Mouse (Mus musculus) spleen, adult 2 months (tissue): ENCODE measurements around the gene Cyb5r1.

Experiments
- CTCF ChIP-seq: fragments of 200-500 bp; IDR thresholded peaks from 2 replicates; pipeline ENCODE4 v1.5.1; 2011; ENCODE audit warnings: mild to moderate bottlenecking, inconsistent platforms; ENCODE audit not compliant: insufficient read depth, insufficient read length, insufficient replicate concordance; ENCODE audit errors: extremely low read depth
- POLR2A ChIP-seq: fragments of 200-500 bp; IDR thresholded peaks from 2 replicates; pipeline ENCODE4 v1.6.1; 2011; ENCODE audit warnings: low read depth, low read length, inconsistent platforms

GRCm38 (mm10) chr1:134450201-134450600 lies 44.8 kb downstream of the Cyb5r1 start:
- no peak for TF ChIP-seq CTCF
- TF ChIP-seq POLR2A = no peak
